Mouse (Mus musculus): Measurements from ENCODE around the gene Bace2.

DNA sequence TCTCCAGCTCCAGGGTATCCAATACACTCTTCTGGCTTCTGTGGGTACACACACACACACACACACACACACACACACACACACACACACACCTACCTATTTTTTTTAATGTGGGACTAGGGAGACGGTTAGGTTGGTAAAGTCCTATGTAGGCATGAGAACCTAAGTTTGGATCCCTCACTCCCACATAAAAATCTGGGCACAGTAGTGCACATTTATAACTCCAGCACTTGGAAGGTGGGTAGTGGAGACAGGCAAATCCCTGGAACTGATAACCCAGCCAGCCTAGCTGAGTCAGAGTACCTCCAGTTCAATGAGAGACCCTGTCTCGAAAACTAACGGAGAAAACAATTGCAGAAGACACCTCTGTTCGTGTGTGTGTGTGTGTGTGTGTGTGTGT is 39.9 kb downstream of the Bace2 start:
- no peak for TF ChIP-seq POLR2A (IDR thresholded peaks at IDR 0.05; ENCODE audit: borderline replicate concordance, extremely low read depth, low read depth, low read length)
- TF ChIP-seq CTCF (IDR thresholded peaks at IDR 0.05; ENCODE audit: insufficient read depth, low read length), result no peak

Measured in lung, adult 2 months (tissue).